Mouse (Mus musculus) heart, embryonic 11.5 days (tissue): Measurements from ENCODE around the gene Rxylt1. TPM values are rescaled to one million over a fixed set of nuclear protein-coding genes. Genes with fewer than 3 reads are reported as not detected.

Experiments
- ATAC-seq: fragments of 200-750 bp; cut with Nextera tagmentation; replicated peaks from 2 replicates; pipeline ENCODE4 v1.8.0; 2017; ENCODE audit warnings: moderate library complexity; ENCODE audit not compliant: insufficient number of reproducible peaks, low FRiP score, low TSS enrichment
- H3K27ac ChIP-seq: fragments of 300-500 bp; sonication (generic); 2 replicates; pipeline ENCODE4 v1.5.1; 2014; ENCODE audit warnings: mild to moderate bottlenecking, low read depth, low read length
- H3K27me3 ChIP-seq: fragments of 300-500 bp; sonication (generic); 2 replicates; pipeline ENCODE4 v1.6.1; 2014; ENCODE audit warnings: mild to moderate bottlenecking, low read length, mixed read lengths; ENCODE audit not compliant: control insufficient read depth, insufficient read depth
- H3K36me3 ChIP-seq: fragments of 300-500 bp; sonication (generic); 2 replicates; pipeline ENCODE4 v1.6.1; 2014; ENCODE audit warnings: mild to moderate bottlenecking, low read length, moderate library complexity, mixed read lengths; ENCODE audit not compliant: control insufficient read depth, insufficient read depth
- H3K4me1 ChIP-seq: fragments of 300-500 bp; sonication (generic); 2 replicates; pipeline ENCODE4 v1.6.1; 2014; ENCODE audit warnings: low read length; ENCODE audit not compliant: control insufficient read depth, insufficient read depth
- H3K4me2 ChIP-seq: fragments of 300-500 bp; sonication (generic); 2 replicates; pipeline ENCODE4 v1.6.1; 2014; ENCODE audit warnings: mild to moderate bottlenecking, moderate library complexity
- H3K4me3 ChIP-seq: fragments of 300-500 bp; sonication (generic); 2 replicates; pipeline ENCODE4 v1.5.1; 2014; ENCODE audit warnings: low read depth, low read length
- H3K9ac ChIP-seq: fragments of 300-500 bp; sonication (generic); 2 replicates; pipeline ENCODE4 v1.6.1; 2014; ENCODE audit warnings: mild to moderate bottlenecking, low read depth, low read length, moderate library complexity
- H3K9me3 ChIP-seq: fragments of 300-500 bp; sonication (generic); replicated peaks from 2 replicates; pipeline ENCODE4 v1.6.1; 2016; ENCODE audit warnings: low read length; ENCODE audit not compliant: control insufficient read depth
- WGBS: fragments of 180-500 bp; shearing (Covaris S2); extraction: QIAGEN DNeasy Blood & Tissue Kit; methylation state at CpG from one replicate; pipeline ENCODE4 v1.1.7; 2014; ENCODE audit not compliant: insufficient replicate concordance; 5-methylcytosine and 5-hydroxymethylcytosine counted together
- polyA plus RNA-seq: library from polyadenylated mRNA; unstranded; fragments of >200 nt; fragmentation: Nextera tagmentation; extraction: Ambion mirVana; gene quantifications from 2 replicates; pipeline ENCODE4 v1.2.1, GENCODE M21; 2014

Gene Rxylt1
- polyA plus RNA-seq, 1 experiment from 2014 or later: 42.7 TPM

DNA sequence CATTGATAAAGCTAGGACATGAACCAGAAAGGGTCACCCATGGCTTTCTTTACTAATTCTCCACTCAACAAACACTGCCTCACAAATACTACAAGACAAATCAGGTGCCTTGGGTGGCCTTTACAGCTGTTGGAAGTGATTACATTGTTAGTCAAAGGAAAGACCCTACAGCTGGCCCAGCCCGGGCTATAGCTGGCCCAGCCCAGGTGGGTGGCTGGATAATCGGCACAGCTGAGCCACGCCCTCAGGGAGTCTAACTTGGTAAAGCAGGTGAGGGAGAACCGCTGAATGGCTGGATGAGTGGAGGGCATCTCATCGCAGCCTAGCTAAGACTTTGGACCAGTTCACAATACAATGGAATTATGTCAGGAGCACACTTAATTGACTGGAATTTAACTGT, 63.9 kb downstream of the Rxylt1 start:
- Histone ChIP-seq H3K27ac (no peak overlapping the region), H3K4me3 (no peak overlapping the region), H3K9ac (no peak overlapping the region), H3K27me3 (peaks cover 20% of the 10 kb centered on the region), H3K4me1 (no peaks in the 10 kb centered on the region), H3K4me2 (no peak overlapping the region), H3K36me3 (no peaks in the 10 kb centered on the region), H3K9me3 (no peaks in the 10 kb centered on the region)
- 69% methylated on average over 5 of the region's 5 CpGs for WGBS
- ATAC-seq: no peak

GRCm38 (mm10) chr10:122030420-122030819, 66.8 kb downstream of the Rxylt1 start:
- 76% methylated on average over 5 of the region's 5 CpGs for WGBS
- Histone ChIP-seq H3K27me3 (peaks cover 28% of the 10 kb centered on the region), H3K9ac (no peak overlapping the region), H3K9me3 (no peaks in the 10 kb centered on the region), H3K36me3 (no peaks in the 10 kb centered on the region), H3K4me1 (peaks cover 6% of the 10 kb centered on the region; the same call in 1 of the 2 replicates), H3K4me3 (no peak overlapping the region), H3K4me2 (no peak overlapping the region), H3K27ac (no peak overlapping the region)
- no peak for ATAC-seq

- H3K9me3 ChIP-seq: no peaks in the 10 kb centered on the region
- 79% methylated on average over 7 of the region's 7 CpGs for WGBS
Measured at GRCm38 (mm10) chr10:122029738-122030137, 67.4 kb downstream of the Rxylt1 start.

More at GRCm38 (mm10) chr10:122029738-122030137, 67.4 kb downstream of the Rxylt1 start:
- ATAC-seq: no peak
- Histone ChIP-seq H3K27me3 (peaks cover 28% of the 10 kb centered on the region), H3K4me2 (no peak overlapping the region), H3K27ac (no peak overlapping the region), H3K9ac (no peak overlapping the region), H3K36me3 (no peaks in the 10 kb centered on the region), H3K4me3 (no peak overlapping the region), H3K4me1 (peaks cover 6% of the 10 kb centered on the region; the same call in 1 of the 2 replicates)

Other genes starting within 250 kb of the Rxylt1 start
- 3.3 and 8.2 TPM in 2 replicates for gene Srgap1, start 50.1 kb downstream of the Rxylt1 start, polyA plus RNA-seq